Mouse (Mus musculus) forebrain, embryonic 15.5 days (tissue): ENCODE measurements around the gene Tef. TPM values are rescaled to one million over a fixed set of nuclear protein-coding genes. Genes with fewer than 3 reads are reported as not detected.
A peak's percentile ranks its signal among the peaks of the same experiment; 100 is the strongest.

Experiments used
- ATAC-seq: fragments of 200-750 bp; cut with Nextera tagmentation; replicated peaks from 2 replicates; pipeline ENCODE4 v1.8.0; 2017; ENCODE audit warnings: mild to moderate bottlenecking, moderate TSS enrichment, moderate library complexity
- H3K27ac ChIP-seq: fragments of 300-500 bp; sonication (generic); replicated peaks from 2 replicates; pipeline ENCODE4 v1.5.1; 2015; ENCODE audit warnings: mild to moderate bottlenecking, inconsistent platforms
- H3K27me3 ChIP-seq: fragments of 300-500 bp; sonication (generic); 2 replicates; pipeline ENCODE4 v1.6.1; 2015; ENCODE audit warnings: inconsistent platforms
- H3K36me3 ChIP-seq: fragments of 300-500 bp; sonication (generic); 2 replicates; pipeline ENCODE4 v1.6.1; 2015; ENCODE audit warnings: mild to moderate bottlenecking, inconsistent platforms
- H3K4me1 ChIP-seq: fragments of 300-500 bp; sonication (generic); 2 replicates; pipeline ENCODE4 v1.6.1; 2015; ENCODE audit warnings: inconsistent platforms
- H3K4me2 ChIP-seq: fragments of 300-500 bp; sonication (generic); replicated peaks from 2 replicates; pipeline ENCODE4 v1.6.1; 2015; ENCODE audit warnings: mild to moderate bottlenecking, inconsistent platforms
- H3K4me3 ChIP-seq: fragments of 300-500 bp; sonication (generic); 2 replicates; pipeline ENCODE4 v1.5.1; 2015; ENCODE audit warnings: mild to moderate bottlenecking, inconsistent platforms
- H3K9ac ChIP-seq: fragments of 300-500 bp; sonication (generic); replicated peaks from 2 replicates; pipeline ENCODE4 v1.6.1; 2015; ENCODE audit warnings: mild to moderate bottlenecking, inconsistent platforms
- H3K9me3 ChIP-seq: fragments of 300-500 bp; sonication (generic); 2 replicates; pipeline ENCODE4 v1.6.1; 2016; ENCODE audit warnings: inconsistent platforms
- WGBS: fragments of 180-500 bp; shearing (Covaris S2); methylation state at CpG from one replicate; pipeline ENCODE4 v1.1.7; 2015; ENCODE audit warnings: mixed read lengths; 5-methylcytosine and 5-hydroxymethylcytosine counted together
- polyA plus RNA-seq: library from polyadenylated mRNA; unstranded; fragments of >200 nt; fragmentation: Nextera tagmentation; extraction: Ambion mirVana; gene quantifications from 2 replicates; pipeline ENCODE4 v1.2.1, GENCODE M21; 2015

Gene Tef
- polyA plus RNA-seq, 1 experiment from 2014 or later, result 31.9 TPM

DNA sequence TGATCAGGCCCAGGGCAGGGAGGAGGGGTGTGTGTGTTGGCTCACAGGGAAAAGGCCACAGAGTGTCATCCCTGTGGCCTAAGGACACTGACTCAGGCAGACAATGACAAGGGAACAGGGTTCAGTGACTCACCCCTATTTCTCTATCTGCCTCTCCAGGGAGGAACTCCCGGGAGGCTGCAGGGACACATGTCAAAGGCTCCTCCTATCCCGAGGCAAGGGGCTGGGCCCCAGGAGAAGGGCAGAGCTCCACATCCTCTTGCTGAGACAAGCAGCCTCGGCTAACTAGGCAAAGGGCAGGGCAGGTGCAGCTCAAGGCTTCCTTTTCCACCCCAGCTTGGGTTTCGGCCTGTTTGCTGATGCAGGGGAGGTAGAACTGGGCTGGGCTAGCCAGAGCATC lies 43.5 kb downstream of the Tef start:
- H3K9ac ChIP-seq, result no peak overlapping the region
- H3K4me1 ChIP-seq, result 0 out of 2 replicates have a peak, but pooled peaks cover 2% of the 10 kb centered on the region
- WGBS, result 40% methylated on average over 4 of the region's 4 CpGs

GRCm38 (mm10) chr15:81846755-81847154 lies 44.5 kb downstream of the Tef start:
- H3K9ac ChIP-seq, result no peak overlapping the region
- H3K27me3 ChIP-seq, result no peaks in the 10 kb centered on the region
- H3K4me1 ChIP-seq, result 0 out of 2 replicates have a peak, but pooled peaks cover 2% of the 10 kb centered on the region
- H3K36me3 ChIP-seq, result peaks cover 29% of the 10 kb centered on the region
- H3K4me3 ChIP-seq, result no peak overlapping the region
- H3K27ac ChIP-seq, result no peak overlapping the region
- no peak for ATAC-seq
- no peak overlapping the region for H3K4me2 ChIP-seq
- WGBS, result 87% methylated on average over 9 of the region's 9 CpGs
- no peaks in the 10 kb centered on the region for H3K9me3 ChIP-seq

More for the DNA sequence above, 43.5 kb downstream of the Tef start:
- no peak overlapping the region for H3K4me2 ChIP-seq
- no peaks in the 10 kb centered on the region for H3K27me3 ChIP-seq
- no peak overlapping the region for H3K4me3 ChIP-seq
- no peaks in the 10 kb centered on the region for H3K9me3 ChIP-seq
- no peak overlapping the region for H3K27ac ChIP-seq
- no peak for ATAC-seq
- H3K36me3 ChIP-seq, result peaks cover 19% of the 10 kb centered on the region

DNA sequence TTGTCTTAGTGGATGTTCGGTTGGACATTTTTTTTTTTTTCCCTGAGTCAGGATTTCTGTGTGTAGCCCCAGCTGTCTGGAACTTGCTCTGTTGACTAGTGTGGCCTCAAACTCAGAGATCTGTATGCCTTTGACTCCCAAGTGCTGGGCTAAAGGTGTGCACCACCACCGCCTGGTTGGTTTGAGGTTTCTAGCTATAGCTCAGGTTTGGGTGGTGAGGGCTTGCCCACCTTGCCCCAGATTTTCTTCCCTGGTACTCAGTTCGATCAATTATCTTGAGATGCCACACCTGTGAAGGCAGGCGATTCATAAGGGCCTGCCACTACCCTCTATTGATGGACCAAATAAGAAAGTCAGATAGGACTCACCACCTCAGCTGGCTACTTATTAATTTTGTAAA lies 44.9 kb downstream of the Tef start:
- Histone ChIP-seq H3K27ac (no peak overlapping the region), H3K27me3 (no peaks in the 10 kb centered on the region), H3K9ac (no peak overlapping the region), H3K4me1 (0 out of 2 replicates have a peak, but pooled peaks cover 2% of the 10 kb centered on the region), H3K4me2 (no peak overlapping the region), H3K9me3 (no peaks in the 10 kb centered on the region), H3K36me3 (peaks cover 33% of the 10 kb centered on the region), H3K4me3 (no peak overlapping the region)
- ATAC-seq, result no peak
- WGBS, result 92% methylated on average over 4 of the region's 4 CpGs

DNA sequence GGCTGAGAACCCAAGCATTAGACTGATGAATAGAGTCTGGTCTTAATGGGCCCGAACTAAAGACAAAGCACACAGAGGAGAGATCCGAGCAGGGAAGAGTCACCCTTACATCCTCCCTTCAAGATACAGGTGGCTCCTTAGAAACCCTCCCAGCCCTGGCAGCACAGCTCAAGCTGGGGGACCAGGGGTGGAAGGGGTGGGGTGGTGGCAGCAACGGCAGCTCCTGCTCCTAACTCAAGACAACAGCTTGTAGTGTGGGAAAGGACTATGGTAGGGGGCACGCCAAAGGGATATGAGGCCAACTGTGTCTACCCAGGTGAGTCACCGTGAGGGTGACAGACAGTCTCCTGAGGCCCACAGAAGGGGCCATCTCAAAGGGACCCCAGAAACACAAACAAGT lies 45.6 kb downstream of the Tef start:
- Histone ChIP-seq H3K9me3 (no peaks in the 10 kb centered on the region), H3K36me3 (peaks cover 35% of the 10 kb centered on the region), H3K4me2 (no peak overlapping the region), H3K9ac (no peak overlapping the region), H3K4me1 (0 out of 2 replicates have a peak, but pooled peaks cover 2% of the 10 kb centered on the region), H3K27ac (no peak overlapping the region), H3K4me3 (no peak overlapping the region), H3K27me3 (no peaks in the 10 kb centered on the region)
- ATAC-seq, result no peak
- 80% methylated on average over 5 of the region's 5 CpGs for WGBS

- WGBS, result 33% methylated on average over 7 of the region's 7 CpGs
- peaks cover 35% of the 10 kb centered on the region for H3K36me3 ChIP-seq
- ATAC-seq, result no peak
- H3K9me3 ChIP-seq, result no peaks in the 10 kb centered on the region
- no peak overlapping the region for H3K27ac ChIP-seq
- no peak overlapping the region for H3K4me3 ChIP-seq
- H3K9ac ChIP-seq, result no peak overlapping the region
- 0 out of 2 replicates have a peak, but pooled peaks cover 2% of the 10 kb centered on the region for H3K4me1 ChIP-seq
- no peak overlapping the region for H3K4me2 ChIP-seq
- no peaks in the 10 kb centered on the region for H3K27me3 ChIP-seq
These were observed 46.1 kb downstream of the Tef start for GRCm38 (mm10) chr15:81848301-81848700.

- H3K4me2 ChIP-seq, result no peak overlapping the region
- 86% methylated on average over 9 of the region's 9 CpGs for WGBS
- no peak overlapping the region for H3K9ac ChIP-seq
These were observed 46.9 kb downstream of the Tef start for GRCm38 (mm10) chr15:81849104-81849503.

GRCm38 (mm10) chr15:81850718-81851117 lies 48.5 kb downstream of the Tef start:
- no peak overlapping the region for H3K4me3 ChIP-seq
- ATAC-seq, result no peak
- no peaks in the 10 kb centered on the region for H3K9me3 ChIP-seq
- 87% methylated on average over 14 of the region's 14 CpGs for WGBS
- no peak overlapping the region for H3K9ac ChIP-seq
- H3K36me3 ChIP-seq, result peaks cover 35% of the 10 kb centered on the region
- H3K27ac ChIP-seq, result no peak overlapping the region
- H3K4me1 ChIP-seq, result peaks cover 8% of the 10 kb centered on the region; the same call in 1 of the 2 replicates
- H3K27me3 ChIP-seq, result no peaks in the 10 kb centered on the region
- no peak overlapping the region for H3K4me2 ChIP-seq

More at GRCm38 (mm10) chr15:81849104-81849503, 46.9 kb downstream of the Tef start:
- no peak overlapping the region for H3K4me3 ChIP-seq
- 0 out of 2 replicates have a peak, but pooled peaks cover 2% of the 10 kb centered on the region for H3K4me1 ChIP-seq
- H3K27ac ChIP-seq, result no peak overlapping the region
- no peaks in the 10 kb centered on the region for H3K27me3 ChIP-seq
- H3K36me3 ChIP-seq, result peaks cover 35% of the 10 kb centered on the region
- ATAC-seq, result no peak
- no peaks in the 10 kb centered on the region for H3K9me3 ChIP-seq

DNA sequence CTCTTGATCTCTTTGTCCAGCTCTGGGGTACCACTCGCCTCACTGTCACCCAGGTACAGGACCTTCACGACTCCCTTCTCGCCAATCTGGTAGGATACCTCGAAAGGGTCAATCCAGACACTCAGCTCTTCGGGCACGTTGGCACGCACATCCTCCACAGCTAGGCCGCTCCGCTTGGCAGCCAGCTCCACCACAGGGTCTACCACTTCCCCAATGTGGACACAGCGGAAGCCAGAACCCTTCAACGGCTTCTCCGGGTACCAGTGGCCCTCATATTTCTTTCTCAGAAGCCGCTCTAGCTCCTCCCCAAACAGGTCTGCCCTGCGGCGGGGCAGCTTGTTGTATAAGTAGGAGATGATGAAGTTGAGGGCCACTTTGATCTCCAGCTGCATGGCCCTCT lies 49.2 kb downstream of the Tef start:
- H3K4me3 ChIP-seq, result no peak overlapping the region
- no peak overlapping the region for H3K9ac ChIP-seq
- H3K4me2 ChIP-seq, result no peak overlapping the region
- H3K27me3 ChIP-seq, result no peaks in the 10 kb centered on the region
- H3K36me3 ChIP-seq, result peaks cover 35% of the 10 kb centered on the region
- peaks cover 13% of the 10 kb centered on the region for H3K4me1 ChIP-seq
- no peaks in the 10 kb centered on the region for H3K9me3 ChIP-seq
- H3K27ac ChIP-seq, result no peak overlapping the region
- WGBS, result 94% methylated on average over 15 of the region's 15 CpGs
- no peak for ATAC-seq

- H3K4me3 ChIP-seq, result no peak overlapping the region
- peaks cover 23% of the 10 kb centered on the region for H3K4me1 ChIP-seq
- peaks cover 35% of the 10 kb centered on the region for H3K36me3 ChIP-seq
- no peak overlapping the region for H3K4me2 ChIP-seq
- 93% methylated on average over 9 of the region's 9 CpGs for WGBS
- ATAC-seq, result no peak
- no peaks in the 10 kb centered on the region for H3K9me3 ChIP-seq
- no peak overlapping the region for H3K27ac ChIP-seq
- H3K27me3 ChIP-seq, result no peaks in the 10 kb centered on the region
- H3K9ac ChIP-seq, result no peak overlapping the region
These were observed 50.3 kb downstream of the Tef start for GRCm38 (mm10) chr15:81852411-81853000.

- no peak for ATAC-seq
- H3K9ac ChIP-seq, result no peak overlapping the region
- peaks cover 35% of the 10 kb centered on the region for H3K36me3 ChIP-seq
- WGBS, result 92% methylated on average over 7 of the region's 7 CpGs
- peaks cover 23% of the 10 kb centered on the region for H3K4me1 ChIP-seq
- H3K27me3 ChIP-seq, result no peaks in the 10 kb centered on the region
- H3K4me3 ChIP-seq, result no peak overlapping the region
- H3K9me3 ChIP-seq, result no peaks in the 10 kb centered on the region
- no peak overlapping the region for H3K27ac ChIP-seq
- no peak overlapping the region for H3K4me2 ChIP-seq
These were observed 50.9 kb downstream of the Tef start for GRCm38 (mm10) chr15:81853081-81853480.

GRCm38 (mm10) chr15:81856030-81856790 lies 54.0 kb downstream of the Tef start:
- Histone ChIP-seq H3K4me3 (peak overlapping the region; percentile 62), H3K27ac (peak overlapping the region; percentile 97), H3K4me2 (peak overlapping the region; percentile 92), H3K27me3 (no peaks in the 10 kb centered on the region), H3K9ac (peak overlapping the region; percentile 75), H3K4me1 (peaks cover 40% of the 10 kb centered on the region), H3K9me3 (no peaks in the 10 kb centered on the region), H3K36me3 (peaks cover 11% of the 10 kb centered on the region)
- ATAC-seq, result peak; percentile 89
- under 1% methylated on average over 28 of the region's 28 CpGs for WGBS

DNA sequence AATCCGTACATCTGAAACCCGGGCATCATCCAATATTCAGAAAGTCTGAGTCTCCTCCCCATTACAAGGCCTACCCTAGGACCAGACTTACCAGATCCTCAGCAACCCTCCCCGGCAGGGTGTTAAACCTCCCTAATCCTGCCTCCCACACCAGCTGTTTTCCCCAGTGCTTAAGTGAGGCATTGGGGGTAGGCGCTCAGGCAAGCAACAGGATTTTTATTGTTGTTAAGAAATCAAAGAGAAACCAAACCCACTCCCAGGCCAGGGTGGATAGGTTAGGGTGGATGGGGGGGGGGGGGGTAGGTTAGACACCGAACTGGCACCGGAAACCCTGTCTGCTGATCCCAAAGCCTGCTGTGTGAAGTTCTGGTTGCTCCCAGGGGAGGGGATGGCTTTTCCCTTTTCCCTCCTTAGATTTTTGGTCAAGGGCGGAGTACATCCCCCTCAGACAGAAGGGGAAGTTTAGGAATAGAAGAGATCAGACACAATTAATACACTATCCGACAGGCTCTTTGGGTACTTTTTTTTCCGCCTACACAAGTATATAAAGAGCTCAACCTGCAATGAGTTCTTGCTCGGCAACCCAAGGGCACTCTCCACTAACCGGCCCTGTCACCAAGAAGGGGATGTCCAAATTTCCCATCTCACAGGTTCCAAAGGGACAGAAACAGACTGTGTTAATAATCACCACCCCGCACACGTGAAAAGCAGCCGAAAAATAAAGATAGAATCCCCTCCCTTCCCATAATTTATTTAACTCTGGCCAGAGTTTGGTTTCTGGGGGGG lies 54.9 kb downstream of the Tef start:
- Histone ChIP-seq H3K36me3 (peaks cover 2% of the 10 kb centered on the region; the same call in 1 of the 2 replicates), H3K27me3 (no peaks in the 10 kb centered on the region), H3K27ac (peak overlapping the region; percentile 97), H3K4me2 (peak overlapping the region; percentile 92), H3K4me3 (peak overlapping the region; percentile 62), H3K9ac (peak overlapping the region; percentile 75), H3K9me3 (no peaks in the 10 kb centered on the region), H3K4me1 (peaks cover 40% of the 10 kb centered on the region)
- under 1% methylated on average over 14 of the region's 14 CpGs for WGBS
- ATAC-seq, result no peak
